Mouse (Mus musculus): Measurements from ENCODE around the gene Gm19402. TPM values are rescaled to one million over a fixed set of nuclear protein-coding genes. Genes with fewer than 3 reads are reported as not detected.
A peak's percentile ranks its signal among the peaks of the same experiment; 100 is the strongest.

The Gm19402 gene
- total and polyA plus RNA-seq, 3 experiments = not detected

DNA sequence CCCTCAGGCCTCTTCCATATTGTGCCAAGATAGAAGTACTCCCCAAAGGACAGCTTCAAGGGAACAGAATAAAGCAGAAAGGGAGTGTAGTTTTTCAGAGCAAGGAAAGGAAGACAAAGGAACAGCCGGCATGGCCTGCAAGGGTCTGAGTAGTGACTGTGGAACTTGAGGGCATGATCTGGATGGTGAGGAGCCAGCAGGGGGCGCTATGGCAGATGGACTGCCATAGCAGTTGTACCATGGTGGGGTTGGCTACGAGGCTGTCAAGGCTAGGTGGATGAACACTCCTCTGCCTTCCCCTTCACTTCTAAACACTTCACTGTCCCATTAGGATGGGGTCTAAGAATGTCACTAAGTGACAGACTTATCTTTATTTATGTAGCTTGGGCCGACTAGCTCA lies 38.7 kb upstream of the Gm19402 start:
- peak; percentile 17 for TF ChIP-seq ZC3H11A (IDR thresholded peaks at IDR 0.05; ENCODE audit: low read depth, low read length)
- TF ChIP-seq SIN3A (IDR thresholded peaks at IDR 0.05; ENCODE audit: low read length) = no peak
- peak; percentile 74 to 91 (median 88) for TF ChIP-seq CTCF (IDR thresholded peaks at IDR 0.05 in 2 of 3, conservative IDR thresholded peaks at IDR 0.05 in 1 of 3; ENCODE audit: control insufficient read depth in 1 of 3, insufficient read depth in 1 of 3, low read depth in 2 of 3, low read length in 3 of 3, poor library complexity in 1 of 3, severe bottlenecking in 1 of 3)
- peak; percentile 26 for TF ChIP-seq RAD21 (IDR thresholded peaks at IDR 0.05; ENCODE audit: low read depth, low read length)
- peak; percentile 62 for TF ChIP-seq SMC3 (IDR thresholded peaks at IDR 0.05; ENCODE audit: low read depth, low read length)
- TF ChIP-seq MAX (IDR thresholded peaks at IDR 0.05; ENCODE audit: low read length) = no peak
- Histone ChIP-seq H3K4me3 (ENCODE audit: control insufficient read depth in 1 of 2, insufficient read depth in 1 of 2, low read depth in 2 of 2, low read length in 2 of 2) (no peak overlapping the region), H3K79me2 (ENCODE audit: control insufficient read depth, insufficient read depth, low read length, poor library complexity) (no peaks in the 10 kb centered on the region), H3K9me3 (replicated peaks; ENCODE audit: insufficient read depth, low read length) (no peaks in the 10 kb centered on the region), H3K27me3 (ENCODE audit: control insufficient read depth in 1 of 2, insufficient read depth in 2 of 2, low read length in 2 of 2) (peaks cover 5 to 10% of the 10 kb centered on the region in 2 experiments), H3K9ac (ENCODE audit: control insufficient read depth, low read depth, low read length, poor library complexity, severe bottlenecking) (no peak overlapping the region), H3K27ac (ENCODE audit: control insufficient read depth, low read depth, low read length) (no peak overlapping the region), H3K4me1 (ENCODE audit: control insufficient read depth in 1 of 2, insufficient read depth in 2 of 2, low read length in 2 of 2) (no peaks in the 10 kb centered on the region), H3K36me3 (ENCODE audit: control insufficient read depth in 1 of 2, insufficient read depth in 2 of 2, low read length in 2 of 2) (no peaks in the 10 kb centered on the region)
- DNase-seq (ENCODE audit: low read depth, low spot score) = peak; percentile 51

DNA sequence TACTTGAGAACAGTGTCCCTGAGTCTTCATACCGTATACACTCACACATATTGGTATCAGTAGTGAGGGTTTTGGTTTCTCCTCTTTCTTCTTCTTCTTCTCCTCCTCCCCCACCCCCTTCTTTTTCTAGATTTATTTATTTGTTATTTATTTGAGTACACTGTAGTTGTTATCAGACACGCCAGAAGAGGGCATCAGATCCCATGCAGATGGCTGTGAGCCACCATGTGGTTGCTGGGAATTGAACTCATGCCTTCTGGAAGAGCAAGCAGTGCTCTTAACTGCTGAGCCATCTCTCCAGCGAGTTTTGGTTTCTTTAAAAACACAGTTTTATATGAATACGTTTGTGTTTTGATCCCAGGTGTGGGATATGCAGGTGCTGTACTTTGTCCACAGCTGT lies 37.7 kb upstream of the Gm19402 start:
- H3K27me3 ChIP-seq (ENCODE audit: control insufficient read depth in 1 of 2, insufficient read depth in 2 of 2, low read length in 2 of 2) = peaks cover 5 to 9% of the 10 kb centered on the region in 2 experiments
- DNase-seq (ENCODE audit: low read depth, low spot score) = peak; percentile 30
- TF ChIP-seq MYC (IDR thresholded peaks at IDR 0.05; ENCODE audit: low read depth, low read length) (peak; percentile 56; the same call in 1 of the 2 replicates), CTCF (IDR thresholded peaks at IDR 0.05 in 2 of 3, conservative IDR thresholded peaks at IDR 0.05 in 1 of 3; ENCODE audit: control insufficient read depth in 1 of 3, insufficient read depth in 1 of 3, low read depth in 2 of 3, low read length in 3 of 3, poor library complexity in 1 of 3, severe bottlenecking in 1 of 3) (peak in 2 of 3 experiments; percentile 38 to 46; a peak in 4 of 6 replicates), SMC3 (IDR thresholded peaks at IDR 0.05; ENCODE audit: low read depth, low read length) (peak; percentile 37), TBP (IDR thresholded peaks at IDR 0.05; ENCODE audit: low read depth, low read length) (no peak), MAZ (IDR thresholded peaks at IDR 0.05; ENCODE audit: low read depth, low read length) (no peak), MAX (IDR thresholded peaks at IDR 0.05; ENCODE audit: low read length) (no peak), MEF2A (IDR thresholded peaks at IDR 0.05; ENCODE audit: extremely low read depth, insufficient replicate concordance, low read depth, low read length, poor library complexity, severe bottlenecking) (no peak), NELFE (IDR thresholded peaks at IDR 0.05; ENCODE audit: low read depth, low read length) (no peak), RAD21 (IDR thresholded peaks at IDR 0.05; ENCODE audit: low read depth, low read length) (peak; percentile 14), ZNF384 (IDR thresholded peaks at IDR 0.05; ENCODE audit: low read depth, low read length) (no peak), HCFC1 (IDR thresholded peaks at IDR 0.05; ENCODE audit: low read depth, low read length) (no peak)

DNA sequence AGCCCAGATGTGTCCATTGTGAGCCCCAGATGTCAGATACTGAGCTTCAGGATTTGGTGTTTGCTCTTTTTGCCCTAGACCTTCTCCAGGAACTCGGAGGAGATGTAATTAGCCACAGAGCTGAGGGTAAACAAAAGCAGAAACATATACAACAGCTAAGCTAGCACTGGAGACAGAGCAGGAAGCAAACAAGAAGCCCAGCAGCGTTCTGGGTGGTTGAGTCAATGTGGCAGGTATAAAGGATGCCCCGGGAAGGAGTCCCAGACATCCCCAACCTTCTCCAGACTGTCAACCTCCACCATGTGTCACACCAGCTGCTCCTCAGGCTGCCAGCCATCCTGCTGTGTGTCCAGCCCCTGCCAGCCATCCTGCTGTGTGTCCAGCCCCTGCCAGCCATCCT lies 35.6 kb upstream of the Gm19402 start, which contains the start of gene Gm10100:
Gm10100 (plus strand) TSS at position 301 of the 400 bp plus-strand sequence.
- TF ChIP-seq POLR2AphosphoS2 (IDR thresholded peaks at IDR 0.05; ENCODE audit: low read length) (no peak), ZC3H11A (IDR thresholded peaks at IDR 0.05; ENCODE audit: low read depth, low read length) (no peak)
- no peak within 1 kb of the TSS for H3K4me3 ChIP-seq (ENCODE audit: control insufficient read depth in 1 of 2, insufficient read depth in 1 of 2, low read depth in 2 of 2, low read length in 2 of 2)
- no peaks in the 10 kb centered on the region for H3K4me1 ChIP-seq (ENCODE audit: control insufficient read depth in 1 of 2, insufficient read depth in 2 of 2, low read length in 2 of 2)
- no peaks in the 10 kb centered on the region for H3K36me3 ChIP-seq (ENCODE audit: control insufficient read depth in 1 of 2, insufficient read depth in 2 of 2, low read length in 2 of 2)
- no peaks in the 10 kb centered on the region for H3K79me2 ChIP-seq (ENCODE audit: control insufficient read depth, insufficient read depth, low read length, poor library complexity)
- peaks cover 0 to under 1% of the 10 kb centered on the region in 2 experiments; a peak in 1 of 4 replicates for H3K27me3 ChIP-seq (ENCODE audit: control insufficient read depth in 1 of 2, insufficient read depth in 2 of 2, low read length in 2 of 2)
- H3K9me3 ChIP-seq (replicated peaks; ENCODE audit: insufficient read depth, low read length) = no peaks in the 10 kb centered on the region
- DNase-seq (ENCODE audit: low read depth, low spot score) = no peak
- no peak within 1 kb of the TSS for H3K9ac ChIP-seq (ENCODE audit: control insufficient read depth, low read depth, low read length, poor library complexity, severe bottlenecking)
- H3K27ac ChIP-seq (ENCODE audit: control insufficient read depth, low read depth, low read length) = no peak within 1 kb of the TSS

More for the DNA sequence above, 37.7 kb upstream of the Gm19402 start:
- no peak overlapping the region for H3K27ac ChIP-seq (ENCODE audit: control insufficient read depth, low read depth, low read length)
- H3K4me1 ChIP-seq (ENCODE audit: control insufficient read depth in 1 of 2, insufficient read depth in 2 of 2, low read length in 2 of 2) = no peaks in the 10 kb centered on the region
- H3K79me2 ChIP-seq (ENCODE audit: control insufficient read depth, insufficient read depth, low read length, poor library complexity) = no peaks in the 10 kb centered on the region
- no peaks in the 10 kb centered on the region for H3K9me3 ChIP-seq (replicated peaks; ENCODE audit: insufficient read depth, low read length)
- H3K4me3 ChIP-seq (ENCODE audit: control insufficient read depth in 1 of 2, insufficient read depth in 1 of 2, low read depth in 2 of 2, low read length in 2 of 2) = no peak overlapping the region
- no peak overlapping the region for H3K9ac ChIP-seq (ENCODE audit: control insufficient read depth, low read depth, low read length, poor library complexity, severe bottlenecking)
- H3K36me3 ChIP-seq (ENCODE audit: control insufficient read depth in 1 of 2, insufficient read depth in 2 of 2, low read length in 2 of 2) = no peaks in the 10 kb centered on the region

Measured in MEL (cell line).